Mouse (Mus musculus) mature B cell (primary cell): ENCODE measurements around the gene Plpp3.

ENCODE experiments used
- in situ Hi-C: fragments of 300-500 bp; cut with MboI; formaldehyde crosslinking; loops from 2 replicates; pipeline ENCODE4 v1.14.3; 2019

Plpp3 gene

DNA sequence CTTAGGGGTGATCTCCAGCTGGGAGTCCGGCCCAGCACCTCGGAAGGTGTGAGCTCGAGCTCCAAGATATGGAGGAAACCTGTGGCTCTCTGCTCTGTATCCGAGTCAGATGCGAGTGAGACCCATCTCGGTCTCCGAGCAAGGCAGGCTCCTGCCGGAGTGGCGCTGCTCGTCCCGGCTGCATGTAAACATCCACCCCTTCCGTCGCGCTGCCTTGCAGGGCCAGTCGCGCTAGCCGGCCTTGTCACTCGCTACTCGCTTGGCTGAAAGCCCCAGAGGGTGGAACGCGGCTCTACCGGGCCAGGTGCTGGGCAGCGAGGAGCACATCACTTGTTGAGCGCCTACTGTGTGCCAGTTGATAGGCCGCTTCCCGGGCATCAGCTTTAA lies 1.0 kb downstream of the Plpp3 start:
- in situ Hi-C loops: loop anchor here (5.0 kb wide), 1 partner anchor 154 kb away; no protein-coding TSS in a partner anchor

GRCm38 (mm10) chr4:105158651-105159530 lies 1.7 kb downstream of the Plpp3 start:
- in situ Hi-C loops: loop anchor here (5.0 kb wide), 1 partner anchor 153 kb away; no protein-coding TSS in a partner anchor

DNA sequence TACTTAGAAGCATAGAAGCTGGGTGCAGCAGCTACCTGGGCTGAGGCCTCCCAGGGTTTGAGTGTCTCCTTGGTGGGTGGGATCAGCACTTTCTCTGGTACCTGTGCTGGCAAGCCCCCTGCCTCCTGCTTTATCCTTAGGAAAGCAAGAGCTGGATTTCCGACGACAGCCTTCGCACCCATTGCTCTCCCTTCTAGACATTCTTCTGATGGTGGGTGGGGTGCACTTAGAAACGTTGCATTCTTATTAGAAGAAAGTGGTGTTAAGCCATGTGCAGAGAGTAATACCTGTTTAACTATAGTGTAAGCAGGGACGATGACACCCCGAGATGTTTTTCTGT lies 2.4 kb downstream of the Plpp3 start:
- in situ Hi-C loops: loop anchor here (5.0 kb wide), 1 partner anchor 153 kb away; no protein-coding TSS in a partner anchor

DNA sequence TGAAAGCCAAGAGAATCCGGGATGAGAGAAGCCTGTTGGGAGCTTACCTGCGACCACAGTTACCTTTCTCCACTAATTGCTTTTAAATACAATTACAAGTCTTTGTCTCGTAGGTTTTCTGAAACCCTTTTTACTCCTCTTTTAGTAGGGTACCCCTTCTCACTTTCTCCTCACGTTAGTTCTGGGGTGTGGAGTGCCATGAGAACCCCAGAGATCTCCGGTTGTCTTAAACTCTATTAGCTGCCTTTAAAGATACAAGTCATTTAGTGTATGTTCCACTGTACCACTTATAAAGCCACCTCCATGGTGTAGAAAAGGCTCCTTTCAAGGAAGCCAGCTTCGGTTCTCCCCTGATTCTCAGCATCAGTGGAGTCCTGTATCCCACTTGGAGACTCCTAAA lies 3.3 kb downstream of the Plpp3 start:
- in situ Hi-C loops: no loop called here

DNA sequence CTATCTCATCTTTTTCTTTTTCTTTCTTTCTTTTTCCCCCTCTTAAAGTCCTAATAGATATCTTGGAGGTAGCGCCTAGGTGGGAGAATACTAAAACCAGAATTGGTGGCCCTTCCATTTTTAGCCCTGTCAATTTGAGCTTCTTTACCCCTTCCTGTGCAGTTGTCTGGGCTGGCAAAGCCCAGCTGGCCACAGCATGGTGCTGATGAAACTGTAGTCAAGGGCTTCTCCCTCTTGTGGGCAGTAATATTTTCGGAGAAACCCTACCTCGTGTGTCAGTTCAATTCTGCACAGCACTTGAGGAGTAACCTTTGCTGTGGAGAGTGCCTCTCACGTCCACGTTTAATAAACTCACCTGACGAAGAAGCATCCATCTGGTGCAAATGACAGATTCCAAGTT lies 4.9 kb downstream of the Plpp3 start:
- in situ Hi-C loops: no loop called here

DNA sequence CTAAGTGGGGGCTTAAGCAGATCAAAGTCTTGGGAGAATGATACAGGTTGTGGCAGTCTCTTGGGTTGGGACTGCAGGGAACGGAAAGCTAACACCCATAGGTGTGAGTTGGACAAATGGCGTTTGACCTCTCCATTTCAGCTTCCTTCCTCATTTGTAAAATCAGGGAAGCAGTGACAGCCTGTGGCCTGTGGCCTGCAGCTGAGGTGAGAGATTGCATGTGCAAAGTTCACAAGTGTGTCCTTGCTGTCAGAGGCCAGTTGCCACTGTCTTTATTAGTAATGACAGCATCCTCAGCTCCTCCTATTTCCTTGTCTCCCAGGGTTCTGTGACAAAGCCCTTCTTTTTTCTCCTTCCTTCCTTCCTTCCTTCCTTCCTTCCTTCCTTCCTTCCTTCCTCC lies 5.5 kb downstream of the Plpp3 start:
- in situ Hi-C loops: no loop called here

- in situ Hi-C loops: no loop called here
These were observed 6.8 kb downstream of the Plpp3 start for GRCm38 (mm10) chr4:105163981-105164411.

DNA sequence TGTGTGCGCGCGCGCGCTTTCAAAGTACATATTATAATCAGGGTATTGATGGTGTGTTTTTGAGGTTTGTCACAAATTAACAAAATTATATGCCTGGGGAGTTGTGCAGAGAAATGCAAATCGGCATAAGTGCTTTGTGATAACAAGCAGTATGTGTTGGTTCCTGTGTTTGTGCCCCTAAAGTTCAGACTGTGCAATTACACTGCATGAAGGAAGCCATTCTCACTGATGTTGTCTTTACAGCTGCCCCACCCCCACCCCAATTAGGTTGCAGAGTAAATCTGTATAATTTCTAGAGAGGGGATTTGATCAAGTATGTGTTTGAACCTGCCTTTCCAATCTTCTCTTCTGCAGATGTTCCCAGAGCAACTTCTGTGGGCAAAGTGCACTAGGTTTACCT lies 7.8 kb downstream of the Plpp3 start:
- in situ Hi-C loops: no loop called here

- in situ Hi-C loops: no loop called here
These were observed 12.0 kb downstream of the Plpp3 start for GRCm38 (mm10) chr4:105169093-105169571.

- in situ Hi-C loops: no loop called here
These were observed 13.0 kb downstream of the Plpp3 start for GRCm38 (mm10) chr4:105169826-105170810.

GRCm38 (mm10) chr4:105170811-105171401 lies 13.8 kb downstream of the Plpp3 start:
- in situ Hi-C loops: no loop called here

DNA sequence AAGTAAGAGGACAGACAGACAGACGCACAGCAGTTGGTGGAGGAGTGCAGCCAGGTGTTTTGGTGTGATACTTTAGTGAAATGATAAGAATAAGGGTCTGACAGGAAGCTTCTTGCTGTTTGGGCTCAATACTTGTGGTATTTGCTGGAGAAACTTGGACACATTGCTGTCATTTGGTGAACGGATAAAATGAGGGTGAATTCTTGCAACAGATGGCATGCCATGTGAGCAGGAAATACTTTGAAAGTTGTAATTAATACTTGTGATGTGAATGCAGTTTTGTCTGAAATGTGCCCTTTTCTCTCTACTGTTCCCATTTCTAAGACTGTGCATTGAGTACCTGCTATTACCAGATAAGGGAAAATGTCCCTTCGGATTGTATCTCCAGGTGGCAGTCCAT lies 14.3 kb downstream of the Plpp3 start:
- in situ Hi-C loops: no loop called here

GRCm38 (mm10) chr4:105174778-105175177 lies 17.6 kb downstream of the Plpp3 start:
- in situ Hi-C loops: no loop called here

DNA sequence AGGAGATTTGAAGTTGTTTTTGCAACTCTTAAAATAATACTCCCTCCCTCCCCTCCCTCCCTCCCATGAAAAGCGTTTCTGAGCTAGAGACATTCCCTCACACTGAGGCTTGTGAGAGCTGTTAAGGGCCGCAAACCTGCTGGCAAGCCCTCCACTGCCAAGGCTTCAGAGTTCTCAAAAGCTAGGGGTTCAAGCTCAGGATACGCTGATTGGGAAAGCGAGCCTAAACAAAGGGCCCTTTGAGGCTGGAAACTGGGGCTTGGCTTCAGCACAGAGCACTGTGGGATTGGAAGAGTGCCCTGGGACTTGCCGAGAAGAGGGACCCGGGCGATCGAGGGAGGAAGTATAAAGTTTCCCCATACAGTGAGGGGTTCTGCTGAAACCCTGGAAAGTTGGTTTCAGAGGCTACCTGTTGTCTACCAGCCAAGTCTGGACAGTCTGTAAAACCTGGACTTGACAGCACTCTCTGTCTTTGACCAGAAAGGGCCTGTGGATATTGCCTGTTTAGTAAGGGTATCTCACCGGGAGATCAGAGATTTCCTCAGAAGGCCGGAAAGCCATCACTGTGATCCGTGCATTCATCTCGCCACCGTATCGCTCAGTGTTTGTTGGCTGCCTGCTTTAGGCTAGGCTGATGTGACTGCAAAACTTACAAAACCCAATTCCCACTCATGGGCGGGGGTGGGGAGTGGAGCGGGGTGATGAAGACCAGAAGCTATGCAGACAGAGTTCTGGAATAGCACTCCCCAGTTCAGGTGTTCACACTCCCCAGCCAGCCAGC lies 18.3 kb downstream of the Plpp3 start:
- in situ Hi-C loops: no loop called here

DNA sequence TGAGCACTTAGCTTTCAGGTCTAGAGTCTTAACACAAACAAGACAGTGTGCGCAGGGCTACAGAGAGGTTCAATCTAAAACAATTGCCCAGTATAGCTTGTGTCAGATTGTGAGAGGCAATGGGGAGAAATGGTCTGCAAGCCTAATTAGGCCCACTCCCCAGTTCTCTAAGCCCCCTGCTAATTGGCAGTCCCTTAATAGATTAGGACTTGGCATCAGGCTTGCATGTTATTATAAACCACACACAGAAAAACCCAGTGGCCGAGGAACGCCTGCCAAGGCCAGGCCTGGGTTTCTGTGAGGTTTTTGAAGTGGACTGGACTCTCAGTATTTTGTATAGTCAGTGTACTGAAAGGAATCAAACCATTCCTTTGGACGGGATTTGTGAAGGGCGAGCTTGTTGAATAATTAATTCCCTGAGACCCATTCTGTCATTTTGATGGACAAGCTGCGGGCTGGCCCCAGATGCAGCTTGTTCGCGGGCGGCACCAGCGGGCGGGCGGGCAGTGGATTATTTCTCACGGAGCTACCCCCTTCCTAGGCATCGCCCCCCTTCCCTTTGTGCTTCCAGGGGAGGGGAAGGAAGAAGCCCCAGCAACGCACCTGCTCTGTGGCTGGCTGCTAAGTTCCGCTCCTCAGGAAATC lies 24.0 kb downstream of the Plpp3 start:
- in situ Hi-C loops: no loop called here

DNA sequence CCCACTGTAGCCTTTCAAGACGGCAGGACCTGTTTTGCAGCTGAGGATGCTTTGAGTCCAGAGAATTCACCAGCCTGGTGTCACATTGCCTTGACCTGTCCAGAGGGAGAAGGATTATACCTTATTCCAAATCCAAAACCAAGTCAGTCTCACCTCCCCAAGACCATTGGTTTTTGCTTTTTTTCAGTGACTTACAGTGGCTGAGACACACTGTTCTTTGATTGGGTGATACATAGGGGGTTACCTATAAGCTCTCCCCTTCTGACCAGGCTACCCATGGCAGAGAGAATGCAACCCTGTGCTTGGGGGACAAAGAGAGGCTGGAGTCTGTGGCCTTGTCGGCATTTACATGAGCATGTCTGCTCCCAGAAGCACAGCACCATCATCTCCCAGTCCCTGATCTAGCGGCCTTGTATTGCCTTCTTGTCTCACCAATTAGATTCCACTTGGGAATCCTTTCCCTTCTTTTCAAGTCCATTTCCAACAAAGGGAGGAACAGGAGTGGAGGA lies 24.6 kb downstream of the Plpp3 start:
- in situ Hi-C loops: no loop called here

GRCm38 (mm10) chr4:105182249-105182648 lies 25.1 kb downstream of the Plpp3 start:
- in situ Hi-C loops: no loop called here

GRCm38 (mm10) chr4:105184490-105184889 lies 27.3 kb downstream of the Plpp3 start:
- in situ Hi-C loops: no loop called here

GRCm38 (mm10) chr4:105184924-105185323 lies 27.8 kb downstream of the Plpp3 start:
- in situ Hi-C loops: no loop called here

- in situ Hi-C loops: no loop called here
These were observed 29.5 kb downstream of the Plpp3 start for GRCm38 (mm10) chr4:105186654-105187053.
